Mouse (Mus musculus): ENCODE results near the gene Sh3bp2.
"Not testable (repeated sequence)": the region's sequence is repeated elsewhere in the genome, so short reads cannot be mapped to it uniquely, and the experiment has no call there.

Gene Sh3bp2

GRCm38 (mm10) chr5:34572568-34572967 is 46.9 kb downstream of the Sh3bp2 start:
- not testable (repeated sequence) for DNase-seq (ENCODE audit: low spot score in 2 of 2)

GRCm38 (mm10) chr5:34573268-34574221 is 47.9 kb downstream of the Sh3bp2 start, which contains the start of gene Add1:
Gene Add1, plus strand, starts transcription at chr5:34573664.
- DNase-seq (ENCODE audit: low spot score in 2 of 2), result peak; percentile 97 to 98

- DNase-seq (ENCODE audit: low spot score in 2 of 2), result peak; percentile 69 to 74
Measured at GRCm38 (mm10) chr5:34574721-34575120, 49.1 kb downstream of the Sh3bp2 start.

- no peak for DNase-seq (ENCODE audit: low spot score in 2 of 2)
Measured at GRCm38 (mm10) chr5:34576286-34576685, 50.6 kb downstream of the Sh3bp2 start.

- no peak for DNase-seq (ENCODE audit: low spot score in 2 of 2)
Measured at GRCm38 (mm10) chr5:34578038-34578655, 52.5 kb downstream of the Sh3bp2 start.

GRCm38 (mm10) chr5:34579377-34579776 is 53.7 kb downstream of the Sh3bp2 start:
- DNase-seq (ENCODE audit: low spot score in 2 of 2), result no peak

GRCm38 (mm10) chr5:34581671-34582313 is 56.2 kb downstream of the Sh3bp2 start:
- DNase-seq (ENCODE audit: low spot score in 2 of 2), result peak in 1 of 2 experiments; percentile 43

GRCm38 (mm10) chr5:34582314-34582675 is 56.7 kb downstream of the Sh3bp2 start:
- no peak for DNase-seq (ENCODE audit: low spot score in 2 of 2)

- no peak for DNase-seq (ENCODE audit: low spot score in 2 of 2)
Measured at GRCm38 (mm10) chr5:34585216-34585615, 59.6 kb downstream of the Sh3bp2 start.

GRCm38 (mm10) chr5:34587881-34588280 is 62.2 kb downstream of the Sh3bp2 start:
- DNase-seq (ENCODE audit: low spot score in 2 of 2), result no peak

GRCm38 (mm10) chr5:34590059-34590458 is 64.4 kb downstream of the Sh3bp2 start:
- DNase-seq (ENCODE audit: low spot score in 2 of 2), result no peak

GRCm38 (mm10) chr5:34590702-34591101 is 65.1 kb downstream of the Sh3bp2 start:
- no peak for DNase-seq (ENCODE audit: low spot score in 2 of 2)

- no peak for DNase-seq (ENCODE audit: low spot score in 2 of 2)
Measured at GRCm38 (mm10) chr5:34591388-34592004, 65.9 kb downstream of the Sh3bp2 start.

GRCm38 (mm10) chr5:34592224-34592623 is 66.6 kb downstream of the Sh3bp2 start:
- DNase-seq (ENCODE audit: low spot score in 2 of 2), result not testable (repeated sequence)

- DNase-seq (ENCODE audit: low spot score in 2 of 2), result no peak
Measured at GRCm38 (mm10) chr5:34592666-34593065, 67.0 kb downstream of the Sh3bp2 start.

GRCm38 (mm10) chr5:34593202-34593727 is 67.6 kb downstream of the Sh3bp2 start:
- DNase-seq (ENCODE audit: low spot score in 2 of 2), result no peak

- no peak for DNase-seq (ENCODE audit: low spot score in 2 of 2)
Measured at GRCm38 (mm10) chr5:34604576-34604975, 78.9 kb downstream of the Sh3bp2 start.

- DNase-seq (ENCODE audit: low spot score in 2 of 2), result no peak
Measured at GRCm38 (mm10) chr5:34607100-34607880, 81.7 kb downstream of the Sh3bp2 start.

GRCm38 (mm10) chr5:34608226-34608625 is 82.6 kb downstream of the Sh3bp2 start:
- DNase-seq (ENCODE audit: low spot score in 2 of 2), result no peak

- DNase-seq (ENCODE audit: low spot score in 2 of 2), result no peak
Measured at GRCm38 (mm10) chr5:34609966-34610365, 84.3 kb downstream of the Sh3bp2 start.
